ENCODE assay signal across 9 mouse cellular contexts in the genomic region with DNA sequence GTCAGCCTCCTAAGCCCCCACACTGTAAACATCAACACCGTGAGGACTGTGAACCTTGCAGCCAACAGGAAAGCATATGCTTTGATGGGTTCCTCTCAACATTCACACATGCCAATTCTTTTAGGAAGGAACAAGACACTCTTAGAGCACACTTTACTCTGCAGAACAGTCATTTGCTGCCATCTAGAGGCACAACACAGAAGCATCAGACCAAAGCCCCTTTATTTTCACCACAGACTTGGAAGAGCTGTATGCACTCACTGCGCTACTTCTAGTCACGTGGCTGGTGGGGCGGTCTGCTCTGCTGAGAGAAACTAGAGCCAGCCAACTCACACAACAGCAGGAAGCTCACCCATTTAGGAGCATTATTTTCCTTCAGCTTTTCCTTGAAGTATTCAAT. TPM values are rescaled to one million over a fixed set of nuclear protein-coding genes. Genes with fewer than 3 reads are reported as not detected.
DNase-seq lines count a peak whose midpoint lies in the region; ATAC-seq and TF ChIP-seq lines count a peak whose summit lies in the region.
"Had no signal": no experiment of that assay in that cellular context is flagged by ENCODE, and none has a peak within 500 bp of the region (broad histone marks: within the 10 kb centered on the region; RNA-seq: fewer than 3 reads in every experiment).

No protein-coding gene starts in this region.

- peak; percentile 75 for TF ChIP-seq CTCF in lung, embryonic 14.5 days (IDR thresholded peaks at IDR 0.05; ENCODE audit: low read depth)

- peak; percentile 70 for DNase-seq in NIH3T3 (ENCODE audit: low read depth)
- peak; percentile 74 for DNase-seq in cerebellum, adult 9-11 months
- DNase-seq in frontal cortex, postnatal 10 days (ENCODE audit: low spot score in 2 of 2) = peak; percentile 69 to 80
- DNase-seq in layer of hippocampus, adult 9-11 months = peak; percentile 93
- peak; percentile 90 for DNase-seq in lung, embryonic 14.5 days
- peak; percentile 47 for DNase-seq in ovary, postnatal 14 days (ENCODE audit: low spot score)
- DNase-seq in yolk sac, embryonic 10.5 days (ENCODE audit: low spot score) = peak; percentile 59

- no peaks in the 10 kb centered on the region for H3K9me3 ChIP-seq in hindbrain, embryonic 12.5 days (replicated peaks)
- H3K9me3 ChIP-seq in lung, embryonic 14.5 days (ENCODE audit: low read depth, low read length) = no peaks in the 10 kb centered on the region
- H3K9me3 ChIP-seq: megakaryocyte, embryonic 14.5 days had no signal

- H3K27me3 ChIP-seq in hindbrain, embryonic 12.5 days = no peaks in the 10 kb centered on the region
- H3K27me3 ChIP-seq in lung, embryonic 14.5 days (ENCODE audit: insufficient read depth, low read length) = no peaks in the 10 kb centered on the region
- H3K27me3 ChIP-seq: megakaryocyte, embryonic 14.5 days had no signal

- H3K9ac ChIP-seq in hindbrain, embryonic 12.5 days = no peak overlapping the region
- no peak overlapping the region for H3K9ac ChIP-seq in lung, embryonic 14.5 days

- no peak overlapping the region for H3K4me2 ChIP-seq in hindbrain, embryonic 12.5 days (replicated peaks)
- H3K4me2 ChIP-seq in lung, embryonic 14.5 days = no peak overlapping the region

- H3K4me3 ChIP-seq in hindbrain, embryonic 12.5 days = no peak overlapping the region
- no peak overlapping the region for H3K4me3 ChIP-seq in lung, embryonic 14.5 days (ENCODE audit: low read depth, low read length)
- H3K4me3 ChIP-seq: megakaryocyte, embryonic 14.5 days had no signal

- H3K4me1 ChIP-seq in hindbrain, embryonic 12.5 days = peaks cover 7% of the 10 kb centered on the region
- H3K4me1 ChIP-seq in lung, embryonic 14.5 days (ENCODE audit: insufficient read depth) = no peaks in the 10 kb centered on the region

- peaks cover 20% of the 10 kb centered on the region for H3K36me3 ChIP-seq in hindbrain, embryonic 12.5 days
- peaks cover 45% of the 10 kb centered on the region for H3K36me3 ChIP-seq in lung, embryonic 14.5 days (ENCODE audit: insufficient read depth)

- 39% methylated on average over 4 of the region's 4 CpGs for WGBS in hindbrain, embryonic 12.5 days
- 30% methylated on average over 4 of the region's 4 CpGs for WGBS in lung, embryonic 14.5 days

- peak; percentile 61; the same call in 1 of the 2 replicates for ATAC-seq in hindbrain, embryonic 12.5 days (ENCODE audit: low FRiP score)
- ATAC-seq in lung, embryonic 14.5 days (ENCODE audit: insufficient read depth) = peak; percentile 92

- no peak overlapping the region for H3K27ac ChIP-seq in hindbrain, embryonic 12.5 days
- no peak overlapping the region for H3K27ac ChIP-seq in lung, embryonic 14.5 days (ENCODE audit: low read depth)

RNA-seq across cellular contexts. Expression of a gene that starts 15.5 kb away (rescaled TPM):
- 68.9 and 70.4 TPM in 2 replicates for polyA plus RNA-seq in hindbrain, embryonic 12.5 days (2016; fragmentation: Nextera tagmentation; extraction: Ambion mirVana)
- 81.1 and 82.5 TPM in 2 replicates for polyA plus RNA-seq in lung, embryonic 14.5 days (2014; fragmentation: Nextera tagmentation; extraction: Ambion mirVana)

RNA-seq across cellular contexts. Expression of a gene that starts 20.0 kb away (rescaled TPM):
- 43.9 and 44.3 TPM in 2 replicates for polyA plus RNA-seq in hindbrain, embryonic 12.5 days (2016; fragmentation: Nextera tagmentation; extraction: Ambion mirVana)
- 41.0 and 43.0 TPM in 2 replicates for polyA plus RNA-seq in lung, embryonic 14.5 days (2014; fragmentation: Nextera tagmentation; extraction: Ambion mirVana)
